Mouse (Mus musculus) splenic B cell, adult 2 months (primary cell): ENCODE data around the gene Gm20605.
"Not testable (repeated sequence)": the region's sequence is repeated elsewhere in the genome, so short reads cannot be mapped to it uniquely, and the experiment has no call there.

Experiments used
- DNase-seq: peaks from one replicate; pipeline ENCODE4 v3.0.0-alpha.2; 2011; ENCODE audit warnings: low read depth, low spot score
- H3K27me3 ChIP-seq: 2 replicates; pipeline ENCODE4 v1.6.1; 2012; ENCODE audit warnings: mild to moderate bottlenecking, low read length, moderate library complexity, mixed read lengths; ENCODE audit not compliant: control insufficient read depth, poor library complexity, insufficient read depth, severe bottlenecking
- H3K36me3 ChIP-seq: 2 replicates; pipeline ENCODE4 v1.6.1; 2012; ENCODE audit warnings: mild to moderate bottlenecking, low read length, moderate library complexity, mixed read lengths; ENCODE audit not compliant: control insufficient read depth, poor library complexity, insufficient read depth, severe bottlenecking

Gm20605 gene

DNA sequence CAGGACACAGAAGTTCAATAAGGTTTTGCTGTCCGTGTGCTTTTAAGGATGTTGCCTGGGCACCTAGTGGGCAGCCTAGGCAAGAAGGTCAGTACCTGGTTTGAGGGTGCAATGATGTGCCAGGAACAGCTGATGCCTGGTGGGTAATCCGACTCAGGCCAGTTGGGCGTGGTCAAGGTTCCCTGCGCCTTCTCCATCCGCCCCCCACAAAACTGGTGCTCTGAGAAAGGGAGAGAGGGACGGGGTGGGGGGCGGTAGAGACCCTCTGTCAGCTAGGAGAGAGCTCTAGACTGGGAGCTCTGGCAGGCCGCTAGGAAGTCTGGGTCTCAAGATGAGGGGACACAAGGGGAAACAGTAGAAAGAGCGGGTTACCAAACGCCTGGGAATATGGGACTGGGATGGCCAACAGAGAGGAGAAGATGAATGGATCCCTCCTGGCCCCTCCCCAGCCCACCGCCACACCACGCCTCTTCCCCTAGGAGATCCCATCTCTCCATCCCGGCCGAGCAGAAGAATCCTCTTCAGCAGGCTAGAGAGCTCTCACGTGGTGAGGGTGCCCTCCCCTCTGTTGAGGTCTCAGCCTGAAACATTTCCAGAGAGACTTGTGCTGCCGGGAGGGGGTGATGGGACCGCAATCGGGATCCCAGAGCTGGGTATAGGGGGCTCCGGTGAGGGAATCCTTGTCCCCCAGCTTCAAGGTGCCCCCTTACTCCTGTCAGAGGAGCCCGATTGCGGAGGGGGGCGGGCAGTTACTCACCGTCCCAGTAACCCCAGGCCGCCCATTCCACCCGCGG is 20.9 kb upstream of the Gm20605 start:
- Histone ChIP-seq H3K36me3 (peaks cover under 1% of the 10 kb centered on the region; the same call in 1 of the 2 replicates), H3K27me3 (no peaks in the 10 kb centered on the region)
- no peak for DNase-seq

DNA sequence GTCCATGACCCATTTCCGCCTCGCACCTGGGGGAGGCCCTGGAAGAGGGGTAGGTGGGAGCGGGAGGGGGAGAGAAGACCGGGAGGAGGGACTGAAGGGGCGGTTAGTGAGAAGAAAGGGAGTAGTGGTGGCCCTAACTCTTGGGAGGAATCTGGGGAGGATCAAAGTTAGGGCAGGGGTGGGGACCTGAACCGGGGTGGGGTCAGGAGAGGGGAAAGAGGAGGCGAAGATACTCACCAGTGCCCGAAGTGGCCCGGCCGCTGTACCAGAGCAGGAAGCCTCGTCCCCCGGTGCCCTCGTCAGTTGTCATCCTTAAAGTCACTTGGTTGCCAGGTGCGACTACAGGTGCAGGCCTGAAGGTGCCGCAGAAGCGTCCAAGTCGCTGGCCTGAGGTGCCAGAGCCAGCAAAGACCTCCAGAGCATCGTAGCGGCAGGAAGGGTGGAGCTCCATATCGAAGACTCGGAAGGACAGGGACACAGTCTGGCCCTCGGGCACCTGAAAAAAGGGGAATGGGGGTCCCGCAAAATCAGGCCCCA is 20.3 kb upstream of the Gm20605 start:
- DNase-seq: no peak
- peaks cover 1% of the 10 kb centered on the region; the same call in 1 of the 2 replicates for H3K36me3 ChIP-seq
- no peaks in the 10 kb centered on the region for H3K27me3 ChIP-seq

DNA sequence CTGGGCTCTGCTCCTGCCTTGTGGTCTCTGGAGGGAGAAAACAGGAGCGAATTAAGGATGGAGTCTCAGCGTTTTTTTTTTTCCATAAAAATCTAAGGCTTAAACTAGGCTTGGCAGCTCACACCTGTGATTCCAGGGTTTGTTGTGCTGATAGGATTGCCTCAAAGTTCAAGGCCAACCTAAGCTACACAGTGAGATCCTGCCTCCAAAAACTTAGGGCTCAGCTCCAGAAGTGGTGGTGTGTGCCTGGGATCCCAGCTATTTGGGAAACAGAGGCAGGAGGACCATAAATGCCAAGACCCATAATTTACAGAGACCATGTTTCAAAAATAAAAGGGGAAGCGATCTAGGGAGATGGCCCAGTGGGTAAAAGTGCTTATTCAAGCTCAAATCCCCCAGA is 19.7 kb upstream of the Gm20605 start:
- no peaks in the 10 kb centered on the region for H3K27me3 ChIP-seq
- peaks cover 1% of the 10 kb centered on the region; the same call in 1 of the 2 replicates for H3K36me3 ChIP-seq
- DNase-seq: no peak

DNA sequence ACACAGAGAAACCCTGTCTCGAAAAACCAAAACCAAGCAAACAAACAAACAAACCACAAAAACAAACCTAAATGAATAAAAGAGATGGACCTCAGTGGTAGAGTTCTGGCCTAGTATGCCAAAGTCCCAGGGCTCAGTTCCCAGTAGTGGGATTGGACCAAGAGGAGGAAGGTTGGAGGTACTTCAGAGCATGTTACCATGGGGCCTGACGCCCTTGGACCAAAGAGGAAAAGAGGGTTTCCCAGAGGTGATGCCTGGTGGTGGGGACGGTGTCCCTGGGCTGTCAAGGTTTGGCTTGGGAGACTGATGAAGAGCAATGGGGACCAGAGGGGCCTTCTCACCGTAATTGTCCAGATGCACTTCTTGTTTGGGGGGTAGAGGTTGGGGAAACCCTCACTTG is 18.9 kb upstream of the Gm20605 start:
- DNase-seq: no peak
- H3K36me3 ChIP-seq: peaks cover 1% of the 10 kb centered on the region; the same call in 1 of the 2 replicates
- H3K27me3 ChIP-seq: no peaks in the 10 kb centered on the region

DNA sequence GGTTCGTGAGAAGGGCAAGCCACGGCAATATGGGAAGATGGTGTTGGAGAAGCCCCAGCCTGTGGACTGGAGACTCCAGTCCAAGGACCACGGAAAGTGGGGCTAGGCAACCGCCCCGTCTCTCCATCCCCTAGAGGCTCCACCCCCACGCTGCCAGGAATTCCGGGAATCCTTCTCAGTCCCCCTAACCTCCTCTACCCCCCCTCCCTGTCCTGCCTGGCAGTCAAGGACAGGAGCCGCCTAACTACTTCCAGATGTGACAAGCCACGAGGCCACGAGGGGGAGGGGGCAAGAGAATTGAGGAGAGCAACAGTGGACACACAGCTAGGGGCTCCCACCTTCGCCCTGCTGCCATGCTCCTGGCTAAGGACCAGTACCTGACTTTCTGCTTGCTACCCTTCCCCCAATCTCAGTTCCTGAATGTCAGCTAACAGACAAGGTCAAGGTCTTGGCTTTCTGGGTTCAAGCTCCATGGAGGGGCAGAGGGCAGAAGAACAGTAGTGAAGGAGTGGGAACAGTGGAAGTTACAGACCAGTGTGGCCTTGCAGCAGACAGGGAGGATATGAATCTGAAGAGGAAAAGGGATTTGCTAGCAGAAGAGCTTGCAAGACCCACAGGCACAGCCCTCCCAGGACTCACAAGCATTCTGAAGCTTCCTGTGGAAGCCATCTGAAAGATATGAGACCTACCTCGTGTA is 18.3 kb upstream of the Gm20605 start:
- Histone ChIP-seq H3K27me3 (no peaks in the 10 kb centered on the region), H3K36me3 (peaks cover 1% of the 10 kb centered on the region; the same call in 1 of the 2 replicates)
- DNase-seq: no peak

DNA sequence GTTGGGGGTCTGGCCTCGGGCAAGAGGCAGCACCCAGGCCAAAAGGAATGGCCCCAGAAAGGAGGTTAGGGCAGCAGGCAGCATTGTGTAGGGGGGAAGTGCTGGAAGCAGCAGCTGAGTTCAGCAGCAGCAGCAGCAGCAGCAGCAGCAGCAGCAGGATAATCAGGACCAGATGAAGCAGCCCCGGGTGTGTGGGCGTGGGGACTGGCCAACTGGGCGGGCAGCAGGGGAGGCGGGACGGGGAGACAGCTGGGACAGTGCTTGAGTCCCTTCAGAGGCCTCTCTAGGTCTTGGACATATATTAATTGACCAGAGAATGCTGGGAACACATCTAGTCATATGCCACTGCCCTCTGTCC is 17.8 kb upstream of the Gm20605 start:
- no peaks in the 10 kb centered on the region for H3K27me3 ChIP-seq
- DNase-seq: no peak
- peaks cover 1% of the 10 kb centered on the region; the same call in 1 of the 2 replicates for H3K36me3 ChIP-seq

DNA sequence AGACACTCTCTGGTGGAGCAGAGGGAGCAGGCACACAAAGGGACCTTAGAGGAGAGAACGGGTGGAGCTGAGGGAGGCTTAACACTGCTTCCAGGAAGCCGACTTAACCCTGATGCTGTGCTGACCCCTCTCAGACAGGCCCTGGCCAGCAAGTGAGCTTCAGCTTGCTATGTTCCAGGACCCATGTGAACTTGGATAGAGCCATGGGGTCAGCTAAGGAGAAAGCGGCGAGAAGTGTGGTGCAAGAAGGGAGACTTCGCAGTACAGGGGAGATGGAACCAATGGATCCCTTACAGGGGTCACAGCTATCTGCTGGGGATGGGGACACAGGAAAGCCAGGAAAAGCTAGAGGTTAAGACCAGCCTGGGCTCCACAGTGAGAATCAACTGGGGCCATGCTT is 15.9 kb upstream of the Gm20605 start:
- DNase-seq: no peak
- Histone ChIP-seq H3K36me3 (peaks cover 1% of the 10 kb centered on the region; the same call in 1 of the 2 replicates), H3K27me3 (no peaks in the 10 kb centered on the region)

DNA sequence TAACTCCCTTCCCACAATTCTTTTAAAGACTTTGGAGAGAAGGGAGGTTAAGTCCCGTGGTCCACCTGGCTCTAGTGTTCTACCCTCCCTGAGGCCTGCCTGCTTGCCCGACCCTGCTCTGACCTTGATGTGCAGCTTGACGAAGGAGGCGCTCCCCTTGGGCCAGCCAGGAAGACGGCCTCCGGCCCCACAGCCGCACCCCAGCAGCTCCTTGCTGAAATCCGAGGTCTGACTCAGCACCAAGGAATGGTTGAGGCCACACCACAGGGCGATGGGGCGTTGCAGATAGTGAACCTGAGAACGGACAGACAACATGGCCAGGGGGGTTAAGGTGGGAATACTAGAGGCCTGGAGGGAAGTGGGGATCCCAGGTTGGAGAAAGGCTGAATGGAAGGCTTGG is 15.4 kb upstream of the Gm20605 start, which contains the start of gene Pcolce:
TSS of gene Pcolce (minus strand) at position 235 of the 400 bp plus-strand sequence.
- peaks cover 1% of the 10 kb centered on the region; the same call in 1 of the 2 replicates for H3K36me3 ChIP-seq
- H3K27me3 ChIP-seq: no peaks in the 10 kb centered on the region
- no peak for DNase-seq

DNA sequence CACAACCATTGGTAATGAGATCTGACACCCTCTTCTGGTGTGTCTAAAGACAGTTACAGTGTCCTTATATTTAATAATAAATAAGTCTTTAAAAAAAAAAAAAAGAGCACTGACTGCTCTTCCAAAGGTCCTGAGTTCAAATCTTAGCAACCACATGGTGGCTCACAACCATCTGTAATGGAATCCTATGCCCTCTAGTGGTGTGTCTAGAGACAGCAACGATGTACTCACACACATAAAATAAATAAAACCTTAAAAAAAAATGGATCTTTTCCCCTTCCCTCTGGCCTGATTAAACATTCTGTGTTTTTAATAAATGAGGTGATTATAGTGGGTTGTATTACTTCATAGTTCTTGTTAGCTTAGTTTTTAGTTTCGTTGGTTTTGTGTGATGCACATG is 14.1 kb upstream of the Gm20605 start:
- not testable (repeated sequence) for H3K36me3 ChIP-seq, DNase-seq, H3K27me3 ChIP-seq

DNA sequence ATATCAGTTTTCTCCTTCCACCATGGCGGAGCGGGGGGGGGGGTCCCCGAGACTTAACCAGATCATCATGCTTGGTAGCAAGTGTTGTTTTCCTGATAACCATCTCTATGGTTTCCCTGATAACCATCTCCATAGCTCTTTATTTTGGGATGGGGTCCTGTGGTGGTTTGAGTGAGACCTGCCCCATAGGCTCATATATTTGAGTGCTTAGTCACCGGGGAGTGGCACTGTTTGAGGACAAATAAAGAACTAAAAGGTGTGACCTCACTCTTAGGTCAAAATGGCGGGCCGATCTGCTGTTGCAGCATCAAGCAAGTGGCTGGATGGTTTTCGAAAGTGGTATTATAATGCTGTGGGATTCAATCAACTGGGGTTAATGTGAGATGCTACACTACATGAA is 13.6 kb upstream of the Gm20605 start:
- no peak for DNase-seq
- Histone ChIP-seq H3K36me3 (peaks cover 1% of the 10 kb centered on the region; the same call in 1 of the 2 replicates), H3K27me3 (no peaks in the 10 kb centered on the region)

DNA sequence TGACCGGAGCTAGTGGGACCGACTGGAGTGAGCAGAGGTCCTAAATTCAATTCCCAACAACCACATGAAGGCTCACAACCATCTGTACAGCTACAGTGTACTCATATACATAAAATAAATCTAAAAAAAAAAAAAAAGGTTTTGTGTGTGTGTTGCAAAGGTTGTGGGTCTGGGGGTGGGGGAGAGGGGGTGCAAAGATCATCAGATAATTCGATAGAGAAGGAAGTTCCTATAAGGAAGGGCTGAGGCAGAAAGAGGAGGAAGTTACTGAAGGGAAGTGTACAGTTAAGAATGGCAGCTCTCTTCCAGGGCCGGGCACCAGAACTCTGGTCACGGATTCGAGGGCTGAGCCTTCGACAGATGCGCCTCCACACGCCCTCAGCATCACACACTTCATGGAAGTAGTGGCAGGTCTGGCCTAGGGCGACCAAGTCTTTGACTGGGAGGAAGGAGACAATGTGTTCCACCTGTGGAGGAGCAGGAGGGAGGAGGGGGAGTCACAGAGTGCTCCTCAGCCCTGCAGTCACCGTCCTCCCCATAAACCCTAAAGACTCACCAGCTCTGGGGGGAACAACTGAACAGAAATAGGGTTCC is 4.9 kb upstream of the Gm20605 start:
- no peak for DNase-seq
- no peaks in the 10 kb centered on the region for H3K27me3 ChIP-seq
- no peaks in the 10 kb centered on the region for H3K36me3 ChIP-seq

DNA sequence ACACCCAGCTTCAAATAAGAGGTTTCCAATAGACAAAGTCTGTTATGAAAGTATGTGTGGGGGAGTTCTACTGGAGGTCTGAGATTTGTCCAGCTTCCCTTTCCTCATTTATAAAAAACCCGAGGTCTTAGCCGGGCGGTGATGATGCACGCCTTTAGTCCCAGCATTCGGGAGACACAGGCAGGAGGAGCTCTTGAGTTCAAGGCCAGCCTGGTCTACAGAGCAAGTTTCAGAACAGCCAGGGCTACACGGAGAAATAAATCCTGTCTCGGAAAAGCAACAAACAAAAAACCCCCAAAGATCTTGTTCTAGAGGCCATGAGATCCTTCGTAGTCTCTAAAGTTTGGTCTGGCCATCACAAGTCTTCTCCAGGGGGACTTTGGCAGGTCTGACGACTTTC is 984 bp upstream of the Gm20605 start:
- H3K36me3 ChIP-seq: no peaks in the 10 kb centered on the region
- no peaks in the 10 kb centered on the region for H3K27me3 ChIP-seq
- DNase-seq: no peak

DNA sequence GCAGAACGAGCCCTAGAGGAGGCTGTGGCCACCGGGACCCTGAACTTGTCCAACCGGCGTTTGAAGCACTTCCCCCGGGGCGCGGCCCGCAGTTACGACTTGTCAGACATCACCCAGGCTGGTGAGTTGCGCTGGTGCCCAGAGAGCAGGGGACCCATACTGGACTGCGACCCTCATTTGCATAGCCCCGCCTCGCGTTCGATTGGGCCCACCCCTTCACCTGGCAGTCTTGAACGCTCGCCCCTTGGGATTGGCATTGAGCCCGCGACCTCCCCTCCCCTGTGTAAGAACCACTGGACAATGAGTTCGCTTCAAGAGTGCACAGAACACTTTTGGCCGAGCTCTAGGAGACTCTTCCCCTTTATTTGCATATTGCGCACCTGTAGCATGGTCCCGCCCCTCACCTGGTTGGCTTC is 339 bp downstream of the Gm20605 start:
- Histone ChIP-seq H3K36me3 (peaks cover 1% of the 10 kb centered on the region), H3K27me3 (no peaks in the 10 kb centered on the region)
- peak; percentile 73 for DNase-seq

DNA sequence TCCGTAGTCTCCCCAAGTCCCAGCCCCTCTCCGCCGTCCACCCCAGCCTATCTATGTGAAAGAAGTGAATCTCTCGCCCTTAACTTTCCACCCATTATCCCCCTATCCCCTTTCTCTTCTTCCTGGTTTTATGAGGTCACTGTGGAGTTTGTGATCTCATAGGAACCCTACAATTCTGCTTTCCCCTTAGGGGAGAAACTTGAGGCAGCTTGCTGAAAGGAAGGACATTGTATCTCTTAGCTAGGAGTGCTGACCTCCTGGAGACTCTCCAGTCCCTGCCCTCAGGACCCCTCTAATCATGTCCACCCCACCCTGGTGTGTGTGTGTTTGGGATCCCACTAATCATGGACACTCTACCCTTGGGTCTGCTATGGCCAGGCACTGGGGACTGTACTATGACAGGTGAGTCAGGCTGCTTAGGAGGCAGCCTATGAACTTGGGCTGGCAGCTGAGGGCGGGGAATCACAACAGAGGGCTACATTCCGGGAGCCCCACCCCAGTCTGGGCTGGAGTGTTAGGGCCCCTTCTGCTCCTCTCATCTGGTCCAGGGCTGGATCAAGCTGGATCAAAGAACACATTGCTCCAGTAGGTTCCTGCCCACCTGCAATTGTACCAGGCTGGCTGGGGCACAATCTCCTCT is 1.1 kb downstream of the Gm20605 start:
- Histone ChIP-seq H3K36me3 (peaks cover 2% of the 10 kb centered on the region), H3K27me3 (no peaks in the 10 kb centered on the region)
- peak; percentile 33 for DNase-seq
